Mouse (Mus musculus): ENCODE measurements at regions not wholly inside any gene's neighbourhood (a gene's known extent, or its start where the extent isn't known, plus 50 kb on each side); places are given as distances from the start of the nearest gene placed in this dataset.

DNA sequence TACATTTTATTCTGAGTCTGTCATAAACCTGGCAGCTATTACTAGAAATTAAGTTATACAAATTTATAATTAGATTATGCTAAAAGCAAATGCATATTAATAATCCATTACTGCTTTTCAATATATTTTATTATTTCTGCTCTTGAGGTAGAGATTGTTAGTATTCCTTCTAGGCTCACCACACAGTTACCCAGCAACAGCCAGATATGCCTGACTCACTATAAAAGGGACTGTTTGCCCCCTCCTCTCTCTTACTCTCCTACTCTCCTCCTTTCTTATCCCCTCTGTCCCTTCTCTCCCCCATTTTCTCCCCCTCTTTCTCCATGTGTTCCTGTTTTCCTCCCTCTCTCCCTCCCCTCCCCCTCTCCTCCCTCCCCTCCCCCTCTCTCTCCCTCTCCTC lies 98.7 kb downstream of the 4930505A04Rik start:
- Histone ChIP-seq H3K27ac (ENCODE audit: insufficient read depth, low read length) (no peak overlapping the region), H3K4me3 (ENCODE audit: insufficient read depth, low read length) (no peak overlapping the region), H3K4me1 (ENCODE audit: control insufficient read depth, insufficient read depth, low read length) (peaks cover 2% of the 10 kb centered on the region; the same call in 1 of the 2 replicates)
- TF ChIP-seq POLR2A (IDR thresholded peaks at IDR 0.05; ENCODE audit: extremely low read depth, insufficient read depth, low read length) (no peak), CTCF (IDR thresholded peaks at IDR 0.05; ENCODE audit: extremely low read depth, insufficient read depth, low read length) (no peak)

DNA sequence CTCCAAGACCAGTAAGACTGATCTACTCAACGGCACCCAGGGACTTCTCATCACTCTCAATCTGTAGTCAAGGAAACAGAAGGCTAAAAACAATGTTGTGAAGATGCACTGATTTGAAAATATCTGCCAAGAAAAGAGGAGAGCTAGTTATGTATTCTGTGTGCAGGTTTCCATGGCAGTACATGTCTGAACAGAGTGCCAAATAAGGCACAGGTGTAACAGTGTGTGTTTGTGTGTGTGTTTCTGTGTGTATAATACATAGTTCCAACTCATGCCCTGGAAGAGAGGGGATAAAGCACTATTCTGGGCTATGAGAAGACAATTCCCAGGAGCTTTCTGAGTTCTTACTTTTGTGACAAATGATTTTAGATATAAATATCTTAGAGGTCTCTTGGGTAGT lies 99.7 kb downstream of the 4930505A04Rik start:
- H3K27ac ChIP-seq (ENCODE audit: insufficient read depth, low read length): no peak overlapping the region

DNA sequence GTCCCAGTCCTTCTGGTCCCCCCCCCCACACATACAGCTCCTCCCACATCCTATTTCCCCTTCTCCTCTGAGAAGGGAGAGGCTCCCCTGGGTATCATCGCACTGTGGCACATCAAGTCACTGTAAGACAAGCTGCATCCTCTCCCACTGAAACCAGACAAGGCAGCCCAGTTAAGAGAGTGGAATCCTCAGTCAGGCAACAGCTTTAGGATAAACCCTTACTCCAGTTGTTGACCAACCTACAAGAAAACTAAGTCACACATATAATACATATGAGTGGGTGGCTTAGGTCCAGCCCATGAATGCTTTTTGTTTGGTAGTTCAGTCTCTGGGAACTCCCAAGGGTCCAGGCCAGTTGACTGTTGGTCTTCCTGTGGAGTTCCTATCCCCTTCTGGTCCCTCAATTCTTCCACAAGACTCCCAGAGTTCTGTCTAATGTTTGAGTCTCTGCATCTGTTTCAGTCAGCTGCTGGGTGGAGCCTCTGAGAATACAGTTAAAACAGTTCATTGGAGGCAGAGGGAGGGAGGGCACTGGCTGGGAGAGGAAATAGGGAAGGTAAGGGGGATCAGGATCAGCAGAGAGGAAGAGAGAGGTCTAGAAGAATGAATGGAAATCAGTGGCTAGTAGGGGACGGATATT lies 101.7 kb upstream of the Sptbn1 start:
- Histone ChIP-seq H3K4me3 (ENCODE audit: insufficient read depth, low read length) (no peak overlapping the region), H3K27ac (ENCODE audit: insufficient read depth, low read length) (no peak overlapping the region), H3K4me1 (ENCODE audit: control insufficient read depth, insufficient read depth, low read length) (peaks cover 2% of the 10 kb centered on the region; the same call in 1 of the 2 replicates)
- TF ChIP-seq CTCF (IDR thresholded peaks at IDR 0.05; ENCODE audit: extremely low read depth, insufficient read depth, low read length): no peak
- TF ChIP-seq POLR2A (IDR thresholded peaks at IDR 0.05; ENCODE audit: extremely low read depth, insufficient read depth, low read length): no peak

More for the DNA sequence above, 99.7 kb downstream of the 4930505A04Rik start:
- Histone ChIP-seq H3K4me1 (ENCODE audit: control insufficient read depth, insufficient read depth, low read length) (peaks cover 2% of the 10 kb centered on the region; the same call in 1 of the 2 replicates), H3K4me3 (ENCODE audit: insufficient read depth, low read length) (no peak overlapping the region)
- TF ChIP-seq POLR2A (IDR thresholded peaks at IDR 0.05; ENCODE audit: extremely low read depth, insufficient read depth, low read length) (no peak), CTCF (IDR thresholded peaks at IDR 0.05; ENCODE audit: extremely low read depth, insufficient read depth, low read length) (no peak)

DNA sequence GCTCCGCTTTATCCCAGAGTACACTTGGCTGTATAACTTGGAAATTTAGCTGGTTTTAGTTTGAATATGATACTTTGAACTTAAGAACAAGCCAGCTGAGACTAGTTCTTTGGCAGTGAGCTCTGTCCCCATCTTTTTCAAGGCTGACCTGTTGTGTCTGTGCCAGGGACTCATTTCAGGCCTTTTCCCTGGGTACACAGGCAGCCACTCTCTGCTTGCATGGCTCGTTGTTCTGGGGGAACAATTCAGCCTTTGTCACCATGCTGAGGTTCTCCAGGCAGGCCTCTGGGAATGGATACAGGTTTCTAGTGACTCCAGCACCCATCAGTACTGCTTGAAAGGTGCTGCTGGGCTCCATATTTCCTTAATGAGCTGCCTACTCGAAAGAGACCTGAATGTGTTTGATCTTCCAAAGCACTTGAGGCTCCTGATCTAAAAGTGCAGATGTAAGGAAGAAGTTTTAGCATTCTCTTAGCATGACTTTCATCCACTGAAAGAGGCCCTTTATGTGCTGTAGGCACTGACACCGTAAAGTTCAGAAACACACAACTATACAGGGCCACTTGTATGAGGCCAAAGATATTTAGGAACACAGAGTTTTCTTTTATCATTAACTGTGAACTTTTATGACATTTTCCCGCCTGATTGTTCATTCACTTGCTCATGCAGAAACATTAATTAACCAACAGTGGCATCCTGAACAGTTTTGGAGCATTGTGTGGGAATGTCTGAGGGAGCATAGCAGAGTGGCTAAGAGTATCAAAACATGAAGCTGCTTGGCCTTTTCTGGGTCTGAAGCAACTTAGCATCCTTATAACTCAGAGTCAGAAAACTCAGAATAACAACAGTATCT lies 99.6 kb upstream of the Sptbn1 start:
- H3K4me1 ChIP-seq (ENCODE audit: control insufficient read depth, insufficient read depth, low read length): peaks cover 2% of the 10 kb centered on the region; the same call in 1 of the 2 replicates
- H3K27ac ChIP-seq (ENCODE audit: insufficient read depth, low read length): 0 out of 2 replicates have a peak overlapping the region, but pooled peaks have one; percentile 80
- TF ChIP-seq POLR2A (IDR thresholded peaks at IDR 0.05; ENCODE audit: extremely low read depth, insufficient read depth, low read length) (no peak), CTCF (IDR thresholded peaks at IDR 0.05; ENCODE audit: extremely low read depth, insufficient read depth, low read length) (no peak)
- H3K4me3 ChIP-seq (ENCODE audit: insufficient read depth, low read length): no peak overlapping the region

DNA sequence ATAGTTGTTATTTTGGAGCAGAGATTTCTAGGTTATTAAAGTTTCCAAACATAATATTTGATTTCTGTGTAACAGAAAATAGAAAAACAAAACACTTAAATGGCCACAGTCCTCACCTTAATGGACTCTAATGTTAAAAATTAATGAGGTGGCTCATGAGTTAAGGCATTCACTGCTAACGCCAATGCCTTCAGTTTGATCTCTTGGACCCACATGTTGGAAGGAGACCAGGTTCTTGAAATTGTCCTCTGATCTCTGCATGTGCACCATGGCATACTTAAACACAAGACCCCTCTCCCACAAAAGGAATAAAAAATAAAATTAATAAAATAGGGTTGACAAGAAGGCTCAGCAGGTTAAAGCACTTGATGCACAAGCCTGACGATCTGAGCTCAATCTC lies 98.5 kb upstream of the Sptbn1 start:
- Histone ChIP-seq H3K4me1 (ENCODE audit: control insufficient read depth, insufficient read depth, low read length) (peaks cover under 1% of the 10 kb centered on the region; the same call in 1 of the 2 replicates), H3K4me3 (ENCODE audit: insufficient read depth, low read length) (no peak overlapping the region), H3K27ac (ENCODE audit: insufficient read depth, low read length) (no peak overlapping the region)
- TF ChIP-seq POLR2A (IDR thresholded peaks at IDR 0.05; ENCODE audit: extremely low read depth, insufficient read depth, low read length): no peak
- TF ChIP-seq CTCF (IDR thresholded peaks at IDR 0.05; ENCODE audit: extremely low read depth, insufficient read depth, low read length): no peak

DNA sequence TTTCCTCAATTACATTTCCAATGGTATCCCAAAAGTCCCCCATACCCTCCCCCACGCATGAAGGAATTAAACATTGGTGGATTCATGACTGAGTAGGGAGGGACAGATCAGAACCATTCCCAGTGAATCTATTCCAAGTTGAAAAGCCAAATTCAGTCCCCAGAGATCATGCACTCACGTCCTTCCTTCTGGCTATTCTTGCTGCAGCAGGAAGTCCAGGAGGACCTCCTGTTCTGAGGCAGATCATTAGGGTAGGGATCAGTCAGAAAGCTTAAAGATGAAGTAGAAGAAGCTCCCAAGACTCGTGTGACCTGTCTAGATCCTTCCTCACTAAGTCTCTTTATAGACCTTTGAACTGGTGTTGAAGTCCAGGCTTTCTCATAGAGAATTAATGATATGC lies 97.0 kb upstream of the Sptbn1 start:
- TF ChIP-seq POLR2A (IDR thresholded peaks at IDR 0.05; ENCODE audit: extremely low read depth, insufficient read depth, low read length) (no peak), CTCF (IDR thresholded peaks at IDR 0.05; ENCODE audit: extremely low read depth, insufficient read depth, low read length) (no peak)
- no peak overlapping the region for H3K4me3 ChIP-seq (ENCODE audit: insufficient read depth, low read length)
- no peaks in the 10 kb centered on the region; the same call in 1 of the 2 replicates for H3K4me1 ChIP-seq (ENCODE audit: control insufficient read depth, insufficient read depth, low read length)

DNA sequence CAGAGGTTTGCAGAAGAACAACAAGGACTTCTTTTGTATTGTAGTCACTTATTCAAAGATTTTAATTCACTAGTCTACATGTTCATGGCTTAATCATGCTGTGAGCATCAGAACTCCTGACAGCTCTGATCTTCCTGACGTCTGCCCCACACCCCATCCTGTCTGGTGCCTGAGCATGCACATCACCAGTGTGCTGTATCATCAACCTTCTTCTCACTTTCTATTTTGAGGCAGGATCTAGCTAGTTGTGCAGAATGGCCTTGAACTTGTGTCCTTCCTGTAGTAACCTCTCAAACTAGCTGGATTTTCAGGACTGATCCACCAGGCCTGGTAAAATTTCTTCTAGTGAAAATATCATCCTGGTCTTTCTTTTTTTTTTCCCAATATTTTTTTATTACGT lies 96.6 kb upstream of the Sptbn1 start:
- H3K27ac ChIP-seq (ENCODE audit: insufficient read depth, low read length): no peak overlapping the region
- no peak overlapping the region for H3K4me3 ChIP-seq (ENCODE audit: insufficient read depth, low read length)
- no peaks in the 10 kb centered on the region; the same call in 1 of the 2 replicates for H3K4me1 ChIP-seq (ENCODE audit: control insufficient read depth, insufficient read depth, low read length)
- TF ChIP-seq CTCF (IDR thresholded peaks at IDR 0.05; ENCODE audit: extremely low read depth, insufficient read depth, low read length) (no peak), POLR2A (IDR thresholded peaks at IDR 0.05; ENCODE audit: extremely low read depth, insufficient read depth, low read length) (no peak)

More for the DNA sequence above, 97.0 kb upstream of the Sptbn1 start:
- H3K27ac ChIP-seq (ENCODE audit: insufficient read depth, low read length): no peak overlapping the region

DNA sequence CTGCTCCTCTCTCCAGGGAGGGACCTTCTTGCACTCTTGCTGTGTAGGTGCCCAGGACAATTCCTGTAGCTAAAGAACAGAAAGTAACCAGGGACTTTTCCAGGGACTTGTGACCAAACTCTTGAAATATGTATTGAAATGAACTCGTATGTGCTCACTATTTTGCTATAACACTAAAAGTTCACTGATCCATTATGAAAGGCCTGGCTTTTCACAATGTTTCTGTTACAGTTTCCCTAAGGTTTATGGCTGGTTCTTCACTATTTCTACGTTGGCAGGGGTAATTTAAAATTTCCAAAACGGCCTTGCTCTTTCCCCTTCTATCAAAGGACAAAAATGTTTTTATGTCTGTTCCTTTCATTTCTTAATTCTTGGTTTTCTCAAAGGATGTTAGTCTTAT lies 90.2 kb upstream of the Sptbn1 start:
- TF ChIP-seq CTCF (IDR thresholded peaks at IDR 0.05; ENCODE audit: extremely low read depth, insufficient read depth, low read length) (no peak), POLR2A (IDR thresholded peaks at IDR 0.05; ENCODE audit: extremely low read depth, insufficient read depth, low read length) (no peak)
- no peaks in the 10 kb centered on the region for H3K4me1 ChIP-seq (ENCODE audit: control insufficient read depth, insufficient read depth, low read length)
- no peak overlapping the region for H3K4me3 ChIP-seq (ENCODE audit: insufficient read depth, low read length)
- H3K27ac ChIP-seq (ENCODE audit: insufficient read depth, low read length): no peak overlapping the region

DNA sequence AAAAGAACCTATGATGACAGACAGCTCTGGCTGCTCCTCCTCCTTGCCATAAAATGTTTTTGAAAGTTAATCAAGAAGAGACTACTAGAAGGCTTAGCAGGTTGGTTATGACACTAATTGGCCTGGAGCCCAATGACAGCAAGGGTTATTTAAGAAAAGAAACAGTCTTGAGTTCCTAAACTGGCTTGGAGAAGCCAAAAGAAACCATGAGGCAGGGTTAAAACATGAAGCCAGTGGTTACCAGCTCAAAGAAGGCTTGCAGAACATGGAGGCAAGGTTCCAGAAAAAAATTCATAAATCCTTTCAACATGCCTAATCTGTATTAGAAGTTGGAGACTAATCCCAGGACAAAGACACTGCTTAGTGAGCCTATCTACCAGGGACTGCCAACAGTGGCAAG lies 87.4 kb upstream of the Sptbn1 start:
- no peak for TF ChIP-seq CTCF (IDR thresholded peaks at IDR 0.05; ENCODE audit: extremely low read depth, insufficient read depth, low read length)
- TF ChIP-seq POLR2A (IDR thresholded peaks at IDR 0.05; ENCODE audit: extremely low read depth, insufficient read depth, low read length): no peak
- H3K27ac ChIP-seq (ENCODE audit: insufficient read depth, low read length): no peak overlapping the region
- no peaks in the 10 kb centered on the region for H3K4me1 ChIP-seq (ENCODE audit: control insufficient read depth, insufficient read depth, low read length)
- no peak overlapping the region for H3K4me3 ChIP-seq (ENCODE audit: insufficient read depth, low read length)
